Mouse (Mus musculus): ENCODE results near the gene Zfpm1. TPM values are rescaled to one million over a fixed set of nuclear protein-coding genes. Genes with fewer than 3 reads are reported as not detected.

Gene Zfpm1
- polyA plus RNA-seq, 1 experiment: 5.8 TPM

- H3K4me1 ChIP-seq (ENCODE audit: control insufficient read depth, insufficient read depth, low read length): peaks cover 20% of the 10 kb centered on the region
- no peak for TF ChIP-seq CTCF (IDR thresholded peaks at IDR 0.05; ENCODE audit: low read depth, low read length)
- TF ChIP-seq POLR2A (IDR thresholded peaks at IDR 0.05; ENCODE audit: borderline replicate concordance, low read depth, low read length): no peak
- no peak overlapping the region for H3K27ac ChIP-seq (ENCODE audit: insufficient read depth, low read depth, low read length)
- H3K4me3 ChIP-seq (ENCODE audit: insufficient read depth, low read length): no peak overlapping the region
Measured at GRCm38 (mm10) chr8:122349357-122350297, 67.7 kb downstream of the Zfpm1 start.

- Histone ChIP-seq H3K4me1 (ENCODE audit: control insufficient read depth, insufficient read depth, low read length) (peaks cover 21% of the 10 kb centered on the region), H3K27ac (ENCODE audit: insufficient read depth, low read depth, low read length) (no peak overlapping the region), H3K4me3 (ENCODE audit: insufficient read depth, low read length) (no peak overlapping the region)
- no peak for TF ChIP-seq POLR2A (IDR thresholded peaks at IDR 0.05; ENCODE audit: borderline replicate concordance, low read depth, low read length)
- no peak for TF ChIP-seq CTCF (IDR thresholded peaks at IDR 0.05; ENCODE audit: low read depth, low read length)
Measured at GRCm38 (mm10) chr8:122350309-122351089, 68.6 kb downstream of the Zfpm1 start.

- TF ChIP-seq CTCF (IDR thresholded peaks at IDR 0.05; ENCODE audit: low read depth, low read length) (no peak), POLR2A (IDR thresholded peaks at IDR 0.05; ENCODE audit: borderline replicate concordance, low read depth, low read length) (no peak)
- no peak overlapping the region for H3K27ac ChIP-seq (ENCODE audit: insufficient read depth, low read depth, low read length)
- H3K4me1 ChIP-seq (ENCODE audit: control insufficient read depth, insufficient read depth, low read length): peaks cover 15% of the 10 kb centered on the region
- no peak overlapping the region for H3K4me3 ChIP-seq (ENCODE audit: insufficient read depth, low read length)
Measured at GRCm38 (mm10) chr8:122354157-122354556, 72.2 kb downstream of the Zfpm1 start.

- no peak overlapping the region for H3K4me3 ChIP-seq (ENCODE audit: insufficient read depth, low read length)
- no peak overlapping the region for H3K27ac ChIP-seq (ENCODE audit: insufficient read depth, low read depth, low read length)
- TF ChIP-seq CTCF (IDR thresholded peaks at IDR 0.05; ENCODE audit: low read depth, low read length) (no peak), POLR2A (IDR thresholded peaks at IDR 0.05; ENCODE audit: borderline replicate concordance, low read depth, low read length) (no peak)
- peaks cover 15% of the 10 kb centered on the region for H3K4me1 ChIP-seq (ENCODE audit: control insufficient read depth, insufficient read depth, low read length)
Measured at GRCm38 (mm10) chr8:122355642-122356606, 74.0 kb downstream of the Zfpm1 start.

- peaks cover 15% of the 10 kb centered on the region for H3K4me1 ChIP-seq (ENCODE audit: control insufficient read depth, insufficient read depth, low read length)
- no peak overlapping the region for H3K4me3 ChIP-seq (ENCODE audit: insufficient read depth, low read length)
- TF ChIP-seq POLR2A (IDR thresholded peaks at IDR 0.05; ENCODE audit: borderline replicate concordance, low read depth, low read length): no peak
- TF ChIP-seq CTCF (IDR thresholded peaks at IDR 0.05; ENCODE audit: low read depth, low read length): no peak
- H3K27ac ChIP-seq (ENCODE audit: insufficient read depth, low read depth, low read length): no peak overlapping the region
Measured at GRCm38 (mm10) chr8:122357202-122357601, 75.3 kb downstream of the Zfpm1 start.

- H3K4me1 ChIP-seq (ENCODE audit: control insufficient read depth, insufficient read depth, low read length): peaks cover 15% of the 10 kb centered on the region
Measured at GRCm38 (mm10) chr8:122357641-122358040, 75.7 kb downstream of the Zfpm1 start.

GRCm38 (mm10) chr8:122359111-122359775 lies 77.3 kb downstream of the Zfpm1 start:
- no peak overlapping the region for H3K4me3 ChIP-seq (ENCODE audit: insufficient read depth, low read length)
- peaks cover 15% of the 10 kb centered on the region for H3K4me1 ChIP-seq (ENCODE audit: control insufficient read depth, insufficient read depth, low read length)
- H3K27ac ChIP-seq (ENCODE audit: insufficient read depth, low read depth, low read length): no peak overlapping the region
- TF ChIP-seq CTCF (IDR thresholded peaks at IDR 0.05; ENCODE audit: low read depth, low read length) (no peak), POLR2A (IDR thresholded peaks at IDR 0.05; ENCODE audit: borderline replicate concordance, low read depth, low read length) (no peak)

More at GRCm38 (mm10) chr8:122357641-122358040, 75.7 kb downstream of the Zfpm1 start:
- H3K4me3 ChIP-seq (ENCODE audit: insufficient read depth, low read length): no peak overlapping the region
- no peak overlapping the region for H3K27ac ChIP-seq (ENCODE audit: insufficient read depth, low read depth, low read length)
- TF ChIP-seq POLR2A (IDR thresholded peaks at IDR 0.05; ENCODE audit: borderline replicate concordance, low read depth, low read length): no peak
- no peak for TF ChIP-seq CTCF (IDR thresholded peaks at IDR 0.05; ENCODE audit: low read depth, low read length)

GRCm38 (mm10) chr8:122360696-122361416 lies 78.9 kb downstream of the Zfpm1 start, which contains the start of gene Trhr2:
Trhr2 (minus strand) TSS chr8:122360746.
- Histone ChIP-seq H3K27ac (ENCODE audit: insufficient read depth, low read depth, low read length) (no peak within 1 kb of the TSS), H3K4me3 (ENCODE audit: insufficient read depth, low read length) (no peak within 1 kb of the TSS), H3K4me1 (ENCODE audit: control insufficient read depth, insufficient read depth, low read length) (peaks cover 6% of the 10 kb centered on the region)
- TF ChIP-seq CTCF (IDR thresholded peaks at IDR 0.05; ENCODE audit: low read depth, low read length) (no peak), POLR2A (IDR thresholded peaks at IDR 0.05; ENCODE audit: borderline replicate concordance, low read depth, low read length) (no peak)

Data from bone marrow macrophage, adult 2 months (primary cell).